In the genomic region with DNA sequence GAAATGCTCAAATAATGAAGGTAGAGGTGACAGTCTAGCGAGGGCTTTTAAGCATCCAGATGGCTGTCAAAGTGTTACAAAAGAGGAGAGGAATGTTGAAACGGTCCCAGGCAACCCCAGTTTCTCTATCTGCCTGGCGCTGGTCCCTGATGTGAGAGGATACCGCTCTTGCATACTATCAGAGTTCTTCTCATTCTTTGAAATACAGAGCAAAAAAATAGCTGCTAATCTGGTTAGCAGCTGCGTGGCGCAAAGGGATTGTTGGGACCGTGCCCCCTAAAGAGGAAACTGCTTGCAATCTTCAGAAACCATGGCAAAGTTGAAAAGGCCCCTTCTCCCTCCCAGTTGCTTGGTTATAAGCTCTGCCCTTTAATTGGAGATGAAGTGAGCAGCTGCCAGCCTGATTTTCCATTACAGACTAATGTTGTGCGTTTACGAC, we compare ENCODE assay signal across 9 mouse cellular contexts. TPM values are rescaled to one million over a fixed set of nuclear protein-coding genes. Genes with fewer than 3 reads are reported as not detected.
DNase-seq lines count a peak whose midpoint lies in the region; ATAC-seq lines count a peak whose summit lies in the region.
"Had no signal": no experiment of that assay in that cellular context is flagged by ENCODE, and none has a peak within 500 bp of the region (broad histone marks: within the 10 kb centered on the region; RNA-seq: fewer than 3 reads in every experiment).

No protein-coding gene starts in this region.

- no peak for DNase-seq in heart, postnatal 36 days
- peak; percentile 47 to 52 for DNase-seq in cerebellum, postnatal 10 days
- DNase-seq in forebrain, embryonic 14.5 days (ENCODE audit: low spot score), result peak; percentile 80
- DNase-seq in urinary bladder, postnatal 14 days (ENCODE audit: low spot score), result no peak
- DNase-seq in adrenal gland, adult (ENCODE audit: inconsistent age in 2 of 2, low spot score in 1 of 2), result no peak
- DNase-seq in thymus, postnatal 36 days, result no peak

- no peak overlapping the region for H3K9ac ChIP-seq in heart, embryonic 15.5 days
- H3K9ac ChIP-seq in forebrain, embryonic 14.5 days (ENCODE audit: low read length), result peak overlapping the region; percentile 72
- peak overlapping the region; percentile 70 for H3K9ac ChIP-seq in midbrain, embryonic 12.5 days (replicated peaks)

- ATAC-seq in heart, embryonic 15.5 days (replicated peaks; ENCODE audit: insufficient number of reproducible peaks, insufficient read depth, low FRiP score, low read depth), result no peak
- peak; percentile 42 for ATAC-seq in forebrain, embryonic 14.5 days
- peak; percentile 50 for ATAC-seq in midbrain, embryonic 12.5 days (ENCODE audit: low FRiP score, low read depth)

- H3K9me3 ChIP-seq in heart, embryonic 15.5 days (replicated peaks), result no peaks in the 10 kb centered on the region
- H3K9me3 ChIP-seq in forebrain, embryonic 14.5 days (replicated peaks; ENCODE audit: control insufficient read depth, low read length), result no peaks in the 10 kb centered on the region
- no peaks in the 10 kb centered on the region for H3K9me3 ChIP-seq in midbrain, embryonic 12.5 days

- WGBS in heart, embryonic 15.5 days, result 7% methylated on average over 9 of the region's 9 CpGs
- WGBS in forebrain, embryonic 14.5 days, result under 1% methylated on average over 9 of the region's 9 CpGs
- WGBS in midbrain, embryonic 12.5 days, result 3% methylated on average over 9 of the region's 9 CpGs

- intact Hi-C loops in heart, postnatal 36 days (cut with DNase I), result no loop called here

- peaks cover 19% of the 10 kb centered on the region for H3K4me1 ChIP-seq in heart, embryonic 15.5 days (replicated peaks)
- peaks cover 11% of the 10 kb centered on the region for H3K4me1 ChIP-seq in forebrain, embryonic 14.5 days (ENCODE audit: control insufficient read depth, insufficient read depth, low read length)
- peaks cover 19% of the 10 kb centered on the region for H3K4me1 ChIP-seq in midbrain, embryonic 12.5 days

- H3K27ac ChIP-seq in heart, embryonic 15.5 days, result no peak overlapping the region
- peak overlapping the region; percentile 70; the same call in 1 of the 2 replicates for H3K27ac ChIP-seq in forebrain, embryonic 14.5 days (ENCODE audit: low read depth, low read length)
- peak overlapping the region; percentile 60 for H3K27ac ChIP-seq in midbrain, embryonic 12.5 days (replicated peaks)

- peak overlapping the region; percentile 92 for H3K4me2 ChIP-seq in heart, embryonic 15.5 days
- H3K4me2 ChIP-seq in forebrain, embryonic 14.5 days (ENCODE audit: low read length), result peak overlapping the region; percentile 96
- peak overlapping the region; percentile 79 for H3K4me2 ChIP-seq in midbrain, embryonic 12.5 days (replicated peaks)

- H3K36me3 ChIP-seq in heart, embryonic 15.5 days, result no peaks in the 10 kb centered on the region
- H3K36me3 ChIP-seq in forebrain, embryonic 14.5 days (ENCODE audit: control insufficient read depth, insufficient read depth, low read length), result no peaks in the 10 kb centered on the region
- H3K36me3 ChIP-seq in midbrain, embryonic 12.5 days, result no peaks in the 10 kb centered on the region

- H3K27me3 ChIP-seq in heart, embryonic 15.5 days, result peaks cover 53% of the 10 kb centered on the region
- H3K27me3 ChIP-seq in forebrain, embryonic 14.5 days (replicated peaks; ENCODE audit: control insufficient read depth, insufficient read depth, low read length), result 0 out of 2 replicates have a peak, but pooled peaks cover 2% of the 10 kb centered on the region
- peaks cover 12% of the 10 kb centered on the region; the same call in 1 of the 2 replicates for H3K27me3 ChIP-seq in midbrain, embryonic 12.5 days

- H3K4me3 ChIP-seq in heart, embryonic 15.5 days, result peak overlapping the region; percentile 56
- peak overlapping the region; percentile 66 for H3K4me3 ChIP-seq in forebrain, embryonic 14.5 days (ENCODE audit: low read depth, low read length)
- H3K4me3 ChIP-seq in midbrain, embryonic 12.5 days, result peak overlapping the region; percentile 67
- H3K4me3 ChIP-seq: myocyte had no signal

RNA-seq across cellular contexts. Expression of a gene that starts 1.8 kb away (rescaled TPM):
- polyA plus RNA-seq in heart, embryonic 15.5 days (2015; fragmentation: Nextera tagmentation; extraction: Ambion mirVana), result 1.2 and 4.2 TPM in 2 replicates
- under 1 TPM; 0.24 to 0.50 TPM for total RNA-seq in heart, postnatal 36 days (2021)
- 26.6 and 44.3 TPM in 2 replicates for polyA plus RNA-seq in forebrain, embryonic 14.5 days (2014; fragmentation: Nextera tagmentation; extraction: Ambion mirVana)
- 23.8 and 32.2 TPM in 2 replicates for polyA plus RNA-seq in midbrain, embryonic 12.5 days (2016; fragmentation: Nextera tagmentation; extraction: Ambion mirVana)
- polyA plus RNA-seq: myocyte had no signal

Comparison
In these comparisons a context has a peak if more than half of its experiments do, and no peak if none do; other contexts are left out.
1. DNase-seq: peak in cerebellum, postnatal 10 days (2 of 2) and forebrain, embryonic 14.5 days (single experiment); none in heart, postnatal 36 days (0 of 2), urinary bladder, postnatal 14 days (single experiment), adrenal gland, adult (0 of 2) and thymus, postnatal 36 days (0 of 2).
2. Peak in every context shown above with its lines, with median percentiles within 50 percentile points of each other: H3K4me2 ChIP-seq and H3K4me3 ChIP-seq.